ENCODE assay signal across 25 mouse cellular contexts in the genomic region with DNA sequence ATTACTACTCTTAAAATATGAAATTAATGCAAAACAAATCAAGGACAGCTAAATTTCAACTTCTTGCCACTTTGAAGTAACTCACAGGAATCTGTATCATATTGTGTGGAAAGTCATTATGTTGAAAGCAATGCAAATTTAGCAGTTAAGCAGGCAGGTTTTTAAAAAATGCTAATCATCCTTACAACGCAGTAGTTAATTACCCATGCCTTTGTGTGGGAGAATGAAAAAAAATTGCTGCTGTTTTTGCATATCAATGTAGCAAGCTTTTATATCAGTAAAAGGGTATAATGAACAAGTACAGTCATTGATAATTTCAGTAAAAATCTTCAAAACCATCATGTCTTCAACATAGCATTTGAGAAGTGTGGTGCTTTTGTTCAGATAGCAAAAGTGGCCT.
"Had no signal": no experiment of that assay in that cellular context is flagged by ENCODE, and none has a peak within 500 bp of the region (broad histone marks: within the 10 kb centered on the region; RNA-seq: fewer than 3 reads in every experiment).

No protein-coding gene starts in this region.

- H3K4me3 ChIP-seq: heart, embryonic 10.5 days; heart, embryonic 12.5 days; hindbrain, embryonic 10.5 days; hindbrain, embryonic 12.5 days; intestine, embryonic 15.5 days; layer of hippocampus, adult 2 months; limb, embryonic 13.5 days; limb, embryonic 15.5 days; liver, embryonic 12.5 days had no signal

- DNase-seq: gastrocnemius, postnatal 14 days; gastrocnemius, postnatal 36 days; heart, adult 11 months; heart, postnatal 10 days; heart, postnatal 4 days; kidney, adult 18-20 months; kidney, adult 8-10 months; kidney, postnatal 10 days; kidney, postnatal 25 days; kidney, postnatal 4 days; left cerebral cortex, postnatal 4 days had no signal

- H3K27me3 ChIP-seq: heart, embryonic 12.5 days; hindbrain, embryonic 12.5 days; intestine, embryonic 15.5 days; limb, embryonic 13.5 days; limb, embryonic 15.5 days; liver, embryonic 12.5 days had no signal

- H3K9me3 ChIP-seq: heart, embryonic 10.5 days; heart, embryonic 12.5 days; hindbrain, embryonic 10.5 days; hindbrain, embryonic 12.5 days; intestine, embryonic 15.5 days; limb, embryonic 13.5 days; limb, embryonic 15.5 days; liver, embryonic 12.5 days had no signal

- H3K36me3 ChIP-seq: heart, embryonic 10.5 days; heart, embryonic 12.5 days; hindbrain, embryonic 10.5 days; hindbrain, embryonic 12.5 days; intestine, embryonic 15.5 days; limb, embryonic 13.5 days; limb, embryonic 15.5 days; liver, embryonic 12.5 days had no signal

- H3K27ac ChIP-seq: heart, embryonic 10.5 days; hindbrain, embryonic 10.5 days; hindbrain, embryonic 12.5 days; hindbrain, embryonic 14.5 days; intestine, embryonic 15.5 days; layer of hippocampus, adult 2 months; limb, embryonic 13.5 days; limb, embryonic 15.5 days; liver, embryonic 12.5 days; liver, embryonic 14.5 days had no signal

- H3K4me2 ChIP-seq: heart, embryonic 12.5 days; hindbrain, embryonic 12.5 days; hindbrain, embryonic 14.5 days; intestine, embryonic 15.5 days; limb, embryonic 13.5 days; limb, embryonic 15.5 days; liver, embryonic 12.5 days had no signal

- ATAC-seq: hindbrain, embryonic 16.5 days; inflammation-experienced regulatory T-cells, adult 6 months; intestine, embryonic 15.5 days; intestine, postnatal 0 days; liver, embryonic 12.5 days had no signal

- H3K4me1 ChIP-seq: heart, embryonic 10.5 days; heart, embryonic 12.5 days; hindbrain, embryonic 10.5 days; hindbrain, embryonic 12.5 days; intestine, embryonic 15.5 days; limb, embryonic 13.5 days; limb, embryonic 15.5 days; liver, embryonic 12.5 days had no signal

- H3K9ac ChIP-seq: heart, embryonic 12.5 days; hindbrain, embryonic 12.5 days; hindbrain, embryonic 14.5 days; intestine, embryonic 15.5 days; limb, embryonic 13.5 days; limb, embryonic 15.5 days; liver, embryonic 12.5 days; liver, embryonic 14.5 days had no signal
